Mouse (Mus musculus) heart, embryonic 14.5 days (tissue): ENCODE data around the gene Tns4. TPM values are rescaled to one million over a fixed set of nuclear protein-coding genes. Genes with fewer than 3 reads are reported as not detected.

ENCODE experiments used
- ATAC-seq: fragments of 200-750 bp; cut with Nextera tagmentation; 2 replicates; pipeline ENCODE4 v1.8.0; 2017; ENCODE audit warnings: low read depth, moderate TSS enrichment; ENCODE audit not compliant: insufficient number of reproducible peaks, insufficient read depth, low FRiP score
- H3K27ac ChIP-seq, 2 experiments: fragments of 200-500 bp in 1 of 2; fragments of 300-500 bp in 1 of 2; sonication (generic) in 1 of 2; replicated peaks in 1 of 2; 2 replicates each; pipeline ENCODE4 v1.5.1; 2012 to 2014; ENCODE audit warnings: low read depth in 2 of 2, low read length in 2 of 2, control low read depth in 1 of 2, mild to moderate bottlenecking in 1 of 2, mixed read lengths in 1 of 2; ENCODE audit not compliant: control insufficient read depth in 1 of 2, insufficient read depth in 1 of 2
- H3K27me3 ChIP-seq: fragments of 300-500 bp; sonication (generic); 2 replicates; pipeline ENCODE4 v1.6.1; 2014; ENCODE audit warnings: mild to moderate bottlenecking, low read length, control low read depth; ENCODE audit not compliant: control insufficient read depth, insufficient read depth
- H3K36me3 ChIP-seq: fragments of 300-500 bp; sonication (generic); 2 replicates; pipeline ENCODE4 v1.6.1; 2014; ENCODE audit warnings: mild to moderate bottlenecking, control low read depth, low read length, mixed read lengths; ENCODE audit not compliant: control insufficient read depth, insufficient read depth
- H3K4me1 ChIP-seq, 2 experiments: fragments of 200-500 bp in 1 of 2; fragments of 300-500 bp in 1 of 2; sonication (generic) in 1 of 2; 2 replicates each; pipeline ENCODE4 v1.6.1; 2012 to 2014; ENCODE audit warnings: low read length in 2 of 2, control low read depth in 1 of 2, mixed read lengths in 1 of 2; ENCODE audit not compliant: control insufficient read depth in 2 of 2, insufficient read depth in 2 of 2
- H3K4me2 ChIP-seq: fragments of 300-500 bp; sonication (generic); 2 replicates; pipeline ENCODE4 v1.6.1; 2014; ENCODE audit warnings: mild to moderate bottlenecking, low read length
- H3K4me3 ChIP-seq, 2 experiments: fragments of 200-500 bp in 1 of 2; fragments of 300-500 bp in 1 of 2; sonication (generic) in 1 of 2; 2 replicates each; pipeline ENCODE4 v1.5.1; 2012 to 2014; ENCODE audit warnings: low read length in 2 of 2, mild to moderate bottlenecking in 2 of 2, control low read depth in 1 of 2, low read depth in 1 of 2, moderate library complexity in 1 of 2; ENCODE audit not compliant: control insufficient read depth in 1 of 2, insufficient read depth in 1 of 2
- H3K9ac ChIP-seq: fragments of 300-500 bp; sonication (generic); 2 replicates; pipeline ENCODE4 v1.6.1; 2014; ENCODE audit warnings: mild to moderate bottlenecking, low read length
- H3K9me3 ChIP-seq: fragments of 300-500 bp; sonication (generic); 2 replicates; pipeline ENCODE4 v1.6.1; 2016; ENCODE audit warnings: low read length, control low read depth; ENCODE audit not compliant: control insufficient read depth
- WGBS: fragments of 180-500 bp; shearing (Covaris S2); extraction: QIAGEN DNeasy Blood & Tissue Kit; methylation state at CpG from one replicate; pipeline ENCODE4 v1.1.7; 2014; 5-methylcytosine and 5-hydroxymethylcytosine counted together
- polyA plus RNA-seq: library from polyadenylated mRNA; unstranded; fragments of >200 nt; fragmentation: Nextera tagmentation; extraction: Ambion mirVana; gene quantifications from 2 replicates; pipeline ENCODE4 v1.2.1, GENCODE M21; 2014

The Tns4 gene
- polyA plus RNA-seq, 1 experiment from 2014 or later, result 0.19 TPM

GRCm38 (mm10) chr11:99124635-99125029, 35.5 kb upstream of the Tns4 start:
- no peak overlapping the region for H3K4me3 ChIP-seq
- H3K27ac ChIP-seq, result no peak overlapping the region
- no peak for ATAC-seq
- 0 out of 2 replicates have a peak, but pooled peaks cover 4% of the 10 kb centered on the region for H3K9me3 ChIP-seq
- peaks cover 34 to 42% of the 10 kb centered on the region in 2 experiments for H3K4me1 ChIP-seq
- H3K4me2 ChIP-seq, result no peak overlapping the region
- H3K9ac ChIP-seq, result no peak overlapping the region
- WGBS, result 57% methylated on average over 10 of the region's 10 CpGs
- no peaks in the 10 kb centered on the region for H3K36me3 ChIP-seq
- H3K27me3 ChIP-seq, result no peaks in the 10 kb centered on the region

DNA sequence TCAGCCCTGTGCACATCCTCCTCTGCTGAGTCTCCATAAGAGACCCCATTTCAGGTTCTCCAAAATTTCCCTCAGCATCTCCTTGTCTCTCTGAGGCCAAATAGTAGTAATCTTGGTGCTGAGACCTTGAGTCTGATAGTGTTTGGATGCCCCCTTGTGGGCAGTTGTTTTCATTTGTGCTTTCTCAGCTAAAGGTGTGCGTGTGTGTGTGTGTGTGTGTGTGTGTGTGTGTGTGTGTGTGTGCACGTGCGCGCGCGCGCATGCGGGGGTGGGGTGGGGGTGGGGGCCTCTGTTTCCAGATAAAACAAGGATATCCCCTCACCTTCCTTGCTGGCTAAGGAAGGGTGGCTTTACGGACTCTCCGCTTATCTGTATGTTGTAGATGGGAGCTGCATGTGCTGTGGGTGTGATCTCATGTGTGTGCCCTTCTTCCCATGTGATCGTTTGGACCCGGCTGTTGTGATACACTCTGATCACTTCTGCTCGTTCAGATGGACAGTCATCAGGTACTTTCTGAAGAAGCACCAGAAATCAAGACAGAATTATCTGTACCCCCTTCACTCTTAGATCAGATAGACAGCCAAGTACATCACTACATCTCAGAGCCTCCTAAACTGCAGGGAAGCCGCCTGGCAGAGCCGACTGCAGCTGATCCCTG, 35.0 kb upstream of the Tns4 start:
- H3K27ac ChIP-seq, result no peak overlapping the region
- H3K36me3 ChIP-seq, result no peaks in the 10 kb centered on the region
- no peak overlapping the region for H3K4me2 ChIP-seq
- H3K9me3 ChIP-seq, result 0 out of 2 replicates have a peak, but pooled peaks cover 4% of the 10 kb centered on the region
- H3K27me3 ChIP-seq, result no peaks in the 10 kb centered on the region
- H3K4me3 ChIP-seq, result no peak overlapping the region
- peaks cover 31 to 42% of the 10 kb centered on the region in 2 experiments for H3K4me1 ChIP-seq
- WGBS, result 41% methylated on average over 15 of the region's 15 CpGs
- ATAC-seq, result no peak
- H3K9ac ChIP-seq, result no peak overlapping the region

DNA sequence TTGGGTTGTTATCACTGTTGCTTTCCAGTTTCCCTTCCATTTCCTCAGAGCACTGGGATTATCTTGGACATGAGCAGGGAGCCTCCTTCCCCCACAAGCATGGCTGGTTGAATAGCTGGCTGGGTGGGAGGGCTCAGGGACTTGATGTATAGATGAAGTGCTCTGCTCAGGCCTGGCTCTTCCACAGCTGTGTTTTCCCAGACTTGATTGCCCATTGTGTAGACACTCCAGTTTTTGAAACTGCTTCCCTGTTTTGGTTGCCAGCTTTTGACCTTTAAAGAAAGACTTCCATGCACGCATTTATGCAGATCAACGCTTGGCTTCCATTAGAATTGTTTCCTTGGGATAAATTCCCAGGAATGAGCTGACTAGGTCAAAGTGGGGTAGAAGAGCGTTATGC, 33.6 kb upstream of the Tns4 start:
- Histone ChIP-seq H3K4me1 (peaks cover 29 to 39% of the 10 kb centered on the region in 2 experiments), H3K27me3 (no peaks in the 10 kb centered on the region), H3K4me2 (no peak overlapping the region), H3K4me3 (no peak overlapping the region), H3K36me3 (no peaks in the 10 kb centered on the region), H3K9ac (no peak overlapping the region), H3K27ac (no peak overlapping the region), H3K9me3 (0 out of 2 replicates have a peak, but pooled peaks cover 4% of the 10 kb centered on the region)
- ATAC-seq, result no peak
- WGBS, result 76% methylated on average over 3 of the region's 3 CpGs

DNA sequence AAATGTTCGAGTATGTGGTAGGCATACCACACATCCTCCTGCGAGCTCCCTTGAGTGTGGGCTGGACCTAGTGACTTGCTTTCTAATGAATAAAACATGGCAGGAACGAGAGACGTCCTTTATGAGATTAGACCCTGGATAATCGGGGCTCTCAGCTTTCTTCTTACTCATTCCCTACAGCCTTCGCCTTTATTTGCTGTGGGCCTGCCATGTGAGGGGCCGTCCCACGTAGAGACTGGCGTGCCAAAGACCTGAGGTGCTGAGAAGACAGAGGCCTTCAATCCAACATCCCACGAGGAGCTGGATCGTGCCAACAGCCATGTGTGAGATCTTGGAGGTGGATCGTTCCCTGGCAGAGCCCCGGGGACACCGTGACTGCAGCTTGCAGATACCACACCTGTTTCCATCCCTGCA, 32.1 kb upstream of the Tns4 start:
- Histone ChIP-seq H3K36me3 (no peaks in the 10 kb centered on the region), H3K9me3 (0 out of 2 replicates have a peak, but pooled peaks cover 4% of the 10 kb centered on the region), H3K4me3 (no peak overlapping the region), H3K27ac (peak overlapping the region; percentile 67 to 76; a peak in 3 of 4 replicates), H3K27me3 (no peaks in the 10 kb centered on the region), H3K4me1 (peaks cover 15 to 24% of the 10 kb centered on the region in 2 experiments), H3K4me2 (no peak overlapping the region), H3K9ac (no peak overlapping the region)
- WGBS, result 65% methylated on average over 14 of the region's 14 CpGs
- no peak for ATAC-seq

DNA sequence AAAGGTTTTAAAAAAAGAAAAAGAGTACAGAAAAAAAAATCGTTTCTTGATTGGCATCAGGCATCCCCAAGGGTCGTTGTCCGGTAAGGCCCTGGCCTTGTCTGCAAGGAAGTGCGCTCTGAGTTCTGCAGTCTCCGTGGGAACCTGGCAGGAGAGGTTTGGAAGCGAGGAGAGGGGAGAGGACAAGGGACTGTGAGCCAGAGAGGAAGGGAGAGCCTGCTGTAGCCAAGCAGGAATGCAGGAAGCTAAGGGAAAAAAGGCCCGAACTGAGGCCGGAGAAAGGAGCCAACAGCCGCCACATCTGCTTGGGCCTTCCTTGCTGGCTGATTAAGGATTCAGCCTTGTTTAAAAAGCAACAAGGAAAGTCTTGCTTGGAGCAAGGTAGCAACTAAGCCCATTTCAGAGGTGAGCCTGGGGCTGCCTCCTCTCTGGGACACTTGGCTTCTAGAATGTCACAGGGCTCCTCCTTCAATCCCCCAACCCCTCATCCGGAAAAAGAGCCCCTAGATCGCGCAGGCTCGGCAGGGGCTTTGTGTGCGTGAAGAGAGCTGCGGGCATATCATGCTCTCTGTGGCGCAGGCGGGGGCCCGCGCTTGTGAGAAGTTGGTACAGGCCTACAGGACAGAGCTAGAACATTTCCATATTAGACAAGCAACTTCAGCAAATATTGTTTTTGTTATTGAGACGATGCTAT, 31.6 kb upstream of the Tns4 start:
- Histone ChIP-seq H3K27me3 (no peaks in the 10 kb centered on the region), H3K4me2 (no peak overlapping the region), H3K27ac (peak overlapping the region; percentile 67 to 76), H3K9me3 (0 out of 2 replicates have a peak, but pooled peaks cover 4% of the 10 kb centered on the region), H3K4me3 (no peak overlapping the region), H3K9ac (no peak overlapping the region; the same call in 1 of the 2 replicates), H3K36me3 (no peaks in the 10 kb centered on the region), H3K4me1 (peaks cover 13 to 19% of the 10 kb centered on the region in 2 experiments)
- 50% methylated on average over 20 of the region's 20 CpGs for WGBS
- ATAC-seq, result no peak

GRCm38 (mm10) chr11:99118963-99119362, 29.9 kb upstream of the Tns4 start:
- 0 out of 2 replicates have a peak, but pooled peaks cover 4% of the 10 kb centered on the region for H3K9me3 ChIP-seq
- no peaks in the 10 kb centered on the region for H3K27me3 ChIP-seq
- H3K9ac ChIP-seq, result no peak overlapping the region
- no peak for ATAC-seq
- peaks cover 6 to 9% of the 10 kb centered on the region in 2 experiments for H3K4me1 ChIP-seq
- H3K27ac ChIP-seq, result no peak overlapping the region
- H3K4me2 ChIP-seq, result no peak overlapping the region
- no peaks in the 10 kb centered on the region for H3K36me3 ChIP-seq
- 86% methylated on average over 7 of the region's 7 CpGs for WGBS
- H3K4me3 ChIP-seq, result no peak overlapping the region

DNA sequence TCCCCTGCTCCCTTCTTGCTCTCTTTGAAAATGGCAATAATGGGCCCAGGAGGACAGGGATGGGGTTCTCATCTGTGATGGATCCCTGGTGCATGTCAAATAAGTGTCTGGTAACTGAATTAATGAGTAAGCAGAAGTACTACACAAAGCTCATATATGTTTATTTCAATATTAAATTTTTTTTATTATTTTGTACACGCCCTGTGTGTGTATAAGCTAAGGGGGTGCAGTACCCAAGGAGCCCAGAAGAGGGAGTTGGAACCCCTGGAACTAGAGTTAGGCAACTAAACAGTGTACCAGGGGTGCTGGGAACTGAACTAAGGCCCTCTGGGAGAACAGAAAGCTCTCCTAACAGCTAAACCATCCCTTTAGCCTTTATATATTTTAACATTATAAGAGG, 29.3 kb upstream of the Tns4 start:
- no peak overlapping the region for H3K9ac ChIP-seq
- 93% methylated on average over 1 of the region's 1 CpGs for WGBS

More for the DNA sequence above, 29.3 kb upstream of the Tns4 start:
- no peak for ATAC-seq
- Histone ChIP-seq H3K4me2 (no peak overlapping the region), H3K36me3 (no peaks in the 10 kb centered on the region), H3K9me3 (no peaks in the 10 kb centered on the region), H3K4me3 (no peak overlapping the region), H3K27me3 (no peaks in the 10 kb centered on the region), H3K4me1 (peaks cover 6 to 10% of the 10 kb centered on the region in 2 experiments), H3K27ac (no peak overlapping the region)
